Mouse (Mus musculus) left cerebral cortex, postnatal 4 days (tissue): ENCODE data around the gene Pick1. TPM values are rescaled to one million over a fixed set of nuclear protein-coding genes. Genes with fewer than 3 reads are reported as not detected.

Source experiments
- total RNA-seq, 2 experiments: library from RNA; stranded (reverse); gene quantifications; 2 replicates each; pipeline ENCODE4 v1.2.3; 2021

Pick1 gene
- total RNA-seq, 2 experiments from 2014 or later, result 63.3 to 69.7 TPM

Other genes with a start within 250 kb of the Pick1 start
- gene H1f0, start 200.7 kb upstream of the Pick1 start, total RNA-seq, result 10 to 100 TPM; 84.8 to 94.8 TPM
- 1 to 10 TPM in 1 of 2 experiments, not detected in 1; 1.0 TPM for gene Galr3, start 187.3 kb upstream of the Pick1 start, total RNA-seq
- 10 to 100 TPM; 25.5 to 27.2 TPM for gene Ankrd54, start 166.3 kb upstream of the Pick1 start, total RNA-seq
- 100 to 1,000 TPM; 116 to 122 TPM for gene Eif3l, start 154.0 kb upstream of the Pick1 start, total RNA-seq
- 10 to 100 TPM; 61.5 to 66.6 TPM for gene Micall1, start 120.3 kb upstream of the Pick1 start, total RNA-seq
- gene Polr2f, start 88.2 kb upstream of the Pick1 start, total RNA-seq, result 100 to 1,000 TPM; 143 to 152 TPM
- 10 to 100 TPM; 12.1 to 13.1 TPM for gene 1700088E04Rik, start 87.9 kb upstream of the Pick1 start, total RNA-seq
- gene Sox10, start 63.9 kb upstream of the Pick1 start, total RNA-seq, result 10 to 100 TPM; 16.5 to 18.1 TPM
- gene Gm49486, start 218 bp downstream of the Pick1 start, total RNA-seq, result 1 to 10 TPM; 1.9 to 2.4 TPM
- not detected for gene Slc16a8, start 25.6 kb downstream of the Pick1 start, total RNA-seq
- gene Baiap2l2, start 56.4 kb downstream of the Pick1 start, total RNA-seq, result 10 to 100 TPM in 1 of 2 experiments, 1 to 10 TPM in 1; 10.0 to 11.3 TPM
- 10 to 100 TPM; 24.5 to 25.6 TPM for gene Pla2g6, start 99.2 kb downstream of the Pick1 start, total RNA-seq
- gene Maff, start 117.4 kb downstream of the Pick1 start, total RNA-seq, result 1 to 10 TPM; 1.5 to 1.9 TPM
- 10 to 100 TPM; 49.6 to 53.4 TPM for gene Tmem184b, start 174.4 kb downstream of the Pick1 start, total RNA-seq
- gene Csnk1e, start 226.4 kb downstream of the Pick1 start, total RNA-seq, result 100 to 1,000 TPM; 285 to 296 TPM